ENCODE assay signal across 10 mouse cellular contexts in the genomic region with DNA sequence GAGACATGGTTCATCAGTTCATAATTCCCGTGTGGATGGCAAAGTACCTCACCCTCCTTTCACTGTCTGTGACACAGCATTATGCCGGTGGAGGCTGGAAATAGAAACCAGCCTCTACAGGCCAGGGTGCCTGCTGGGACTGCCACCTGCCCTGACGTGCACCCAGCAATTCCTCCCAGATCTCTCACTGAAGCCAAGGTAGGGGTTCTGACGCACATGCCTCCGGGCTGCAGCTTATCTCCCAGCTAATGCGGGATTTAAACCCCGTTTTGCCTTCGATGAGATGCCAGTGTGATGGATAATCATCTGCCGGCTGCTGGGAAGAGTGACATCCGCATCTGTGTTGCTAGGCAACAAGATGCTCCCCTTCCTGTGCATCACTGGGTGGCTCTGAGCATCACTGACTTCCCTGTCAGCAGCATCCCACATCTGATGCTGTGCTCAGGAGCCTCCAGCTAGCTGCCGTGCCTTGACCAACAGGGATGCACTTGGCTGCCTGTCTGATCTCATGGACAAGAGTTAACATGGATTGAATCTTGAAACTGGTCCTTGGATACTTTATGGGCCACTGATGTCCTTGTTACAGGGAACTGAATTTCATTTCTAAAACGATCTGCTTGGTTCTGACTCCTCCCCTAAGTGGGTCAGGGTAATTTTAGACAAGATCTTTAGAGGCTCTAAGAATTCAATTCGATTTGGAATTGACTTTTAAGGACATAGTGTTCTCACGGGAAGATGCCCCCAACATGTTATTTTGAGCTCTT.
A peak's percentile ranks its signal among the peaks of the same experiment; 100 is the strongest.
DNase-seq lines count a peak whose midpoint lies in the region; ATAC-seq and TF ChIP-seq lines count a peak whose summit lies in the region.
"Had no signal": no experiment of that assay in that cellular context is flagged by ENCODE, and none has a peak within 500 bp of the region (broad histone marks: within the 10 kb centered on the region; RNA-seq: fewer than 3 reads in every experiment).

No protein-coding gene starts in this region.

- 0 out of 2 replicates have a peak, but pooled peaks cover 7% of the 10 kb centered on the region for H3K9me3 ChIP-seq in hindbrain, embryonic 10.5 days
- H3K9me3 ChIP-seq: stomach, embryonic 15.5 days had no signal

- intact Hi-C loops in gastrocnemius, adult 2 months (cut with DNase I) = no loop called here
- intact Hi-C loops in left cerebral cortex, postnatal 14 days (cut with DNase I) = no loop called here
- intact Hi-C loops in heart, postnatal 10 days (cut with DNase I) = no loop called here
- intact Hi-C loops in heart, postnatal 14 days (cut with DNase I) = no loop called here

- DNase-seq in gastrocnemius, adult 2 months = no peak
- no peak for DNase-seq in gastrocnemius, postnatal 10 days
- peak; percentile 27 for DNase-seq in hindbrain, embryonic 10.5 days (ENCODE audit: low spot score)
- peak; percentile 67 to 78 for DNase-seq in left cerebral cortex, postnatal 14 days (ENCODE audit: low spot score in 2 of 2)
- DNase-seq in right cerebral cortex, postnatal 10 days (ENCODE audit: low spot score in 2 of 2) = peak; percentile 75 to 88
- no peak for DNase-seq in heart, postnatal 10 days
- no peak for DNase-seq in heart, postnatal 14 days
- DNase-seq: lung, embryonic 14.5 days had no signal

- peaks cover 16% of the 10 kb centered on the region for H3K4me1 ChIP-seq in hindbrain, embryonic 10.5 days (replicated peaks)
- H3K4me1 ChIP-seq: stomach, embryonic 15.5 days had no signal

- no peaks in the 10 kb centered on the region for H3K27me3 ChIP-seq in hindbrain, embryonic 10.5 days (ENCODE audit: insufficient read depth, poor library complexity, severe bottlenecking)
- H3K27me3 ChIP-seq: stomach, embryonic 15.5 days had no signal

- 0 out of 2 replicates have a peak overlapping the region, but pooled peaks have one; percentile 7 for H3K27ac ChIP-seq in gastrocnemius, adult 2 months
- H3K27ac ChIP-seq in hindbrain, embryonic 10.5 days = peak overlapping the region; percentile 41; the same call in 1 of the 2 replicates
- H3K27ac ChIP-seq: stomach, embryonic 15.5 days had no signal

- TF ChIP-seq CTCF in gastrocnemius, adult 2 months (IDR thresholded peaks at IDR 0.05) = no peak

- no peak overlapping the region for H3K4me3 ChIP-seq in gastrocnemius, adult 2 months
- no peak overlapping the region for H3K4me3 ChIP-seq in hindbrain, embryonic 10.5 days
- H3K4me3 ChIP-seq: stomach, embryonic 15.5 days had no signal

- no peak for ATAC-seq in inflammation-experienced regulatory T-cells, adult 6 months

- H3K36me3 ChIP-seq in hindbrain, embryonic 10.5 days = no peaks in the 10 kb centered on the region; the same call in 1 of the 2 replicates
- H3K36me3 ChIP-seq: stomach, embryonic 15.5 days had no signal

- 61% methylated on average over 14 of the region's 14 CpGs for WGBS in hindbrain, embryonic 10.5 days

Comparison
In these comparisons a context has a peak if more than half of its experiments do, and no peak if none do; other contexts are left out.
1. DNase-seq: peak in hindbrain, embryonic 10.5 days (single experiment), left cerebral cortex, postnatal 14 days (2 of 2) and right cerebral cortex, postnatal 10 days (2 of 2); none in gastrocnemius, adult 2 months (single experiment), gastrocnemius, postnatal 10 days (single experiment), heart, postnatal 10 days (0 of 2) and heart, postnatal 14 days (0 of 2).